Mouse (Mus musculus): Measurements from ENCODE around the gene Idnk. TPM values are rescaled to one million over a fixed set of nuclear protein-coding genes. Genes with fewer than 3 reads are reported as not detected.

The Idnk gene
- polyA plus RNA-seq, 1 experiment from 2014 or later: 40.5 TPM

GRCm38 (mm10) chr13:58204202-58204601 is 46.8 kb downstream of the Idnk start:
- Histone ChIP-seq H3K4me3 (ENCODE audit: low read depth, low read length) (no peak overlapping the region), H3K4me1 (ENCODE audit: insufficient read depth, low read depth, low read length) (no peaks in the 10 kb centered on the region; the same call in 1 of the 2 replicates), H3K9ac (replicated peaks; ENCODE audit: low read depth) (no peak overlapping the region), H3K9me3 (ENCODE audit: low read length) (no peaks in the 10 kb centered on the region), H3K36me3 (ENCODE audit: insufficient read depth, low read length) (no peaks in the 10 kb centered on the region), H3K4me2 (replicated peaks; ENCODE audit: low read depth, low read length) (no peak overlapping the region), H3K27ac (ENCODE audit: low read length) (no peak overlapping the region), H3K27me3 (replicated peaks; ENCODE audit: insufficient read depth, low read length) (no peaks in the 10 kb centered on the region)
- TF ChIP-seq EP300 (IDR thresholded peaks at IDR 0.05) (no peak), CTCF (IDR thresholded peaks at IDR 0.05) (no peak)
- ATAC-seq (no peak), DNase-seq (ENCODE audit: low spot score) (no peak)
- WGBS: 95% methylated on average over 3 of the region's 3 CpGs

GRCm38 (mm10) chr13:58204986-58205385 is 47.5 kb downstream of the Idnk start:
- H3K9me3 ChIP-seq (ENCODE audit: low read length): no peaks in the 10 kb centered on the region
- H3K27ac ChIP-seq (ENCODE audit: low read length): no peak overlapping the region
- no peaks in the 10 kb centered on the region; the same call in 1 of the 2 replicates for H3K4me1 ChIP-seq (ENCODE audit: insufficient read depth, low read depth, low read length)
- TF ChIP-seq EP300 (IDR thresholded peaks at IDR 0.05) (no peak), CTCF (IDR thresholded peaks at IDR 0.05) (no peak)
- H3K36me3 ChIP-seq (ENCODE audit: insufficient read depth, low read length): no peaks in the 10 kb centered on the region
- H3K4me3 ChIP-seq (ENCODE audit: low read depth, low read length): no peak overlapping the region
- H3K4me2 ChIP-seq (replicated peaks; ENCODE audit: low read depth, low read length): no peak overlapping the region
- no peak for DNase-seq (ENCODE audit: low spot score)
- no peak for ATAC-seq
- 53% methylated on average over 4 of the region's 4 CpGs for WGBS
- H3K9ac ChIP-seq (replicated peaks; ENCODE audit: low read depth): no peak overlapping the region
- H3K27me3 ChIP-seq (replicated peaks; ENCODE audit: insufficient read depth, low read length): no peaks in the 10 kb centered on the region

- H3K9me3 ChIP-seq (ENCODE audit: low read length): no peaks in the 10 kb centered on the region
- H3K4me2 ChIP-seq (replicated peaks; ENCODE audit: low read depth, low read length): no peak overlapping the region
- H3K4me1 ChIP-seq (ENCODE audit: insufficient read depth, low read depth, low read length): no peaks in the 10 kb centered on the region; the same call in 1 of the 2 replicates
- no peaks in the 10 kb centered on the region for H3K36me3 ChIP-seq (ENCODE audit: insufficient read depth, low read length)
- DNase-seq (ENCODE audit: low spot score): no peak
- no peak overlapping the region for H3K4me3 ChIP-seq (ENCODE audit: low read depth, low read length)
- no peak overlapping the region for H3K9ac ChIP-seq (replicated peaks; ENCODE audit: low read depth)
- 63% methylated on average over 4 of the region's 4 CpGs for WGBS
- ATAC-seq: no peak
- no peak overlapping the region for H3K27ac ChIP-seq (ENCODE audit: low read length)
- TF ChIP-seq CTCF (IDR thresholded peaks at IDR 0.05) (no peak), EP300 (IDR thresholded peaks at IDR 0.05) (no peak)
- H3K27me3 ChIP-seq (replicated peaks; ENCODE audit: insufficient read depth, low read length): no peaks in the 10 kb centered on the region
These were observed 48.6 kb downstream of the Idnk start for GRCm38 (mm10) chr13:58206084-58206483.

GRCm38 (mm10) chr13:58210441-58210840 is 53.0 kb downstream of the Idnk start:
- 57% methylated on average over 5 of the region's 5 CpGs for WGBS
- Histone ChIP-seq H3K9ac (replicated peaks; ENCODE audit: low read depth) (no peak overlapping the region), H3K27ac (ENCODE audit: low read length) (no peak overlapping the region), H3K9me3 (ENCODE audit: low read length) (no peaks in the 10 kb centered on the region), H3K4me2 (replicated peaks; ENCODE audit: low read depth, low read length) (no peak overlapping the region), H3K4me1 (ENCODE audit: insufficient read depth, low read depth, low read length) (peaks cover 7% of the 10 kb centered on the region; the same call in 1 of the 2 replicates), H3K36me3 (ENCODE audit: insufficient read depth, low read length) (no peaks in the 10 kb centered on the region), H3K4me3 (ENCODE audit: low read depth, low read length) (no peak overlapping the region), H3K27me3 (replicated peaks; ENCODE audit: insufficient read depth, low read length) (no peaks in the 10 kb centered on the region)
- DNase-seq (ENCODE audit: low spot score): no peak
- ATAC-seq: no peak
- TF ChIP-seq CTCF (IDR thresholded peaks at IDR 0.05) (no peak), EP300 (IDR thresholded peaks at IDR 0.05) (no peak)

GRCm38 (mm10) chr13:58212530-58212929 is 55.1 kb downstream of the Idnk start:
- Histone ChIP-seq H3K27ac (ENCODE audit: low read length) (no peak overlapping the region), H3K27me3 (replicated peaks; ENCODE audit: insufficient read depth, low read length) (no peaks in the 10 kb centered on the region), H3K9ac (replicated peaks; ENCODE audit: low read depth) (no peak overlapping the region), H3K9me3 (ENCODE audit: low read length) (no peaks in the 10 kb centered on the region), H3K4me3 (ENCODE audit: low read depth, low read length) (no peak overlapping the region), H3K36me3 (ENCODE audit: insufficient read depth, low read length) (no peaks in the 10 kb centered on the region), H3K4me2 (replicated peaks; ENCODE audit: low read depth, low read length) (no peak overlapping the region), H3K4me1 (ENCODE audit: insufficient read depth, low read depth, low read length) (peaks cover 7% of the 10 kb centered on the region; the same call in 1 of the 2 replicates)
- DNase-seq (ENCODE audit: low spot score): no peak
- no peak for TF ChIP-seq CTCF (IDR thresholded peaks at IDR 0.05)
- no peak for TF ChIP-seq EP300 (IDR thresholded peaks at IDR 0.05)
- WGBS: 70% methylated on average over 2 of the region's 2 CpGs
- ATAC-seq: no peak

GRCm38 (mm10) chr13:58213801-58214200 is 56.4 kb downstream of the Idnk start:
- Histone ChIP-seq H3K4me1 (ENCODE audit: insufficient read depth, low read depth, low read length) (peaks cover 7% of the 10 kb centered on the region; the same call in 1 of the 2 replicates), H3K9me3 (ENCODE audit: low read length) (no peaks in the 10 kb centered on the region), H3K36me3 (ENCODE audit: insufficient read depth, low read length) (no peaks in the 10 kb centered on the region), H3K27ac (ENCODE audit: low read length) (no peak overlapping the region), H3K4me3 (ENCODE audit: low read depth, low read length) (no peak overlapping the region; the same call in 1 of the 2 replicates), H3K9ac (replicated peaks; ENCODE audit: low read depth) (no peak overlapping the region), H3K27me3 (replicated peaks; ENCODE audit: insufficient read depth, low read length) (no peaks in the 10 kb centered on the region), H3K4me2 (replicated peaks; ENCODE audit: low read depth, low read length) (peak overlapping the region; percentile 69)
- no peak for TF ChIP-seq EP300 (IDR thresholded peaks at IDR 0.05)
- TF ChIP-seq CTCF (IDR thresholded peaks at IDR 0.05): no peak
- DNase-seq (ENCODE audit: low spot score) (no peak), ATAC-seq (no peak)
- 28% methylated on average over 8 of the region's 8 CpGs for WGBS

Other genes with a start within 250 kb of the Idnk start
- 0.31 and 0.45 TPM in 2 replicates for gene Spock1, start 249.3 kb upstream of the Idnk start, polyA plus RNA-seq (2015; fragmentation: Nextera tagmentation; extraction: Ambion mirVana)
- 2.7 and 3.9 TPM in 2 replicates for gene Klhl3, start 44.1 kb upstream of the Idnk start, polyA plus RNA-seq (2015; fragmentation: Nextera tagmentation; extraction: Ambion mirVana)
- gene Hnrnpa0, start 29.1 kb upstream of the Idnk start, polyA plus RNA-seq (2015; fragmentation: Nextera tagmentation; extraction: Ambion mirVana): 29.6 and 33.1 TPM in 2 replicates
- 52.3 and 57.3 TPM in 2 replicates for gene Ubqln1, start 58.0 kb downstream of the Idnk start, polyA plus RNA-seq (2015; fragmentation: Nextera tagmentation; extraction: Ambion mirVana)
- 22.5 and 24.4 TPM in 2 replicates for gene Gkap1, start 118.0 kb downstream of the Idnk start, polyA plus RNA-seq (2015; fragmentation: Nextera tagmentation; extraction: Ambion mirVana)
- gene Kif27, start 201.5 kb downstream of the Idnk start, polyA plus RNA-seq (2015; fragmentation: Nextera tagmentation; extraction: Ambion mirVana): 1.3 and 1.5 TPM in 2 replicates
- 30.6 and 33.3 TPM in 2 replicates for gene 2210016F16Rik, start 227.6 kb downstream of the Idnk start, polyA plus RNA-seq (2015; fragmentation: Nextera tagmentation; extraction: Ambion mirVana)
- 15.5 and 17.5 TPM in 2 replicates for gene Rmi1, start 244.6 kb downstream of the Idnk start, polyA plus RNA-seq (2015; fragmentation: Nextera tagmentation; extraction: Ambion mirVana)
- 681 and 815 TPM in 2 replicates for gene Hnrnpk, start 245.7 kb downstream of the Idnk start, polyA plus RNA-seq (2015; fragmentation: Nextera tagmentation; extraction: Ambion mirVana)

All from lung, postnatal 0 days (tissue).